Mouse (Mus musculus) kidney, embryonic 16.5 days (tissue): ENCODE results near the gene Ttl. TPM values are rescaled to one million over a fixed set of nuclear protein-coding genes. Genes with fewer than 3 reads are reported as not detected.

Source experiments
- ATAC-seq: fragments of 200-750 bp; cut with Nextera tagmentation; 2 replicates; pipeline ENCODE4 v1.8.0; 2017; ENCODE audit warnings: moderate TSS enrichment; ENCODE audit not compliant: low FRiP score, low TSS enrichment
- H3K27ac ChIP-seq: fragments of 300-500 bp; sonication (generic); 2 replicates; pipeline ENCODE4 v1.5.1; 2014; ENCODE audit warnings: low read length
- H3K27me3 ChIP-seq: fragments of 300-500 bp; sonication (generic); 2 replicates; pipeline ENCODE4 v1.6.1; 2014; ENCODE audit warnings: low read length, control low read depth, mixed read lengths; ENCODE audit not compliant: insufficient read depth
- H3K36me3 ChIP-seq: fragments of 300-500 bp; sonication (generic); 2 replicates; pipeline ENCODE4 v1.6.1; 2014; ENCODE audit warnings: low read length, control low read depth, mixed read lengths; ENCODE audit not compliant: insufficient read depth
- H3K4me1 ChIP-seq: fragments of 300-500 bp; sonication (generic); 2 replicates; pipeline ENCODE4 v1.6.1; 2014; ENCODE audit warnings: low read length, control low read depth, mixed read lengths; ENCODE audit not compliant: insufficient read depth
- H3K4me2 ChIP-seq: fragments of 300-500 bp; sonication (generic); replicated peaks from 2 replicates; pipeline ENCODE4 v1.6.1; 2014; ENCODE audit warnings: low read depth, low read length
- H3K4me3 ChIP-seq: fragments of 300-500 bp; sonication (generic); 2 replicates; pipeline ENCODE4 v1.5.1; 2014; ENCODE audit warnings: mild to moderate bottlenecking, low read length
- H3K9ac ChIP-seq: fragments of 300-500 bp; sonication (generic); replicated peaks from 2 replicates; pipeline ENCODE4 v1.6.1; 2014; ENCODE audit warnings: low read length
- H3K9me3 ChIP-seq: fragments of 300-500 bp; sonication (generic); 2 replicates; pipeline ENCODE4 v1.6.1; 2016; ENCODE audit warnings: low read length, control low read depth
- WGBS: fragments of 180-500 bp; shearing (Covaris S2); extraction: QIAGEN DNeasy Blood & Tissue Kit; methylation state at CpG from one replicate; pipeline ENCODE4 v1.1.7; 2014; 5-methylcytosine and 5-hydroxymethylcytosine counted together
- polyA plus RNA-seq: library from polyadenylated mRNA; unstranded; fragments of >200 nt; fragmentation: Nextera tagmentation; extraction: Ambion mirVana; gene quantifications from 2 replicates; pipeline ENCODE4 v1.2.1, GENCODE M21; 2015

Gene Ttl
- polyA plus RNA-seq, 1 experiment from 2014 or later = 13.4 TPM

DNA sequence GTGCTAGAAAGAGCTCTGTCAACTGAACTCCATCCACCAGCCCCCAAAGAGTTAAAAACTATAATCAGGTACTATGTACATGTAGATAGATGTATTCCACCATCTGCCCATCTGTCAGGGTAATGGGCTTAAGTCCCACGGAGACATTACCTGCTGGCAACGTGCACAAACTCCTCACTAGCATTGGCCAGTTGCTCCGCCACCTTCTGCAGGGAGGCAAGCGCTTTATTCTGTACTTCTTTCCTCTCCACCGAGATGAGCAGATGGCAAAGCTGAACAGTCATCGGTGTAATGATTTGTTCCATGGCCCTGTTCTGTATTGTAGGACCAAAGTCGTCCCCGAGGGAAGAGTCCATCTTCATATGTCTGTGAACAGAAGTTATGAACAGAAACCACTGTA lies 17.9 kb upstream of the Ttl start, which contains the start of gene Vinac1:
Gene Vinac1, minus strand, starts transcription at position 362 of the 400 bp plus-strand sequence.
- WGBS = 81% methylated on average over 8 of the region's 8 CpGs
- H3K4me2 ChIP-seq = no peak within 1 kb of the TSS
- H3K27ac ChIP-seq = 0 out of 2 replicates have a peak within 1 kb of the TSS, but pooled peaks have one; percentile 25
- no peaks in the 10 kb centered on the region for H3K27me3 ChIP-seq
- H3K9ac ChIP-seq = no peak within 1 kb of the TSS
- H3K4me3 ChIP-seq = no peak within 1 kb of the TSS
- peaks cover 7% of the 10 kb centered on the region for H3K4me1 ChIP-seq
- H3K9me3 ChIP-seq = no peaks in the 10 kb centered on the region
- no peaks in the 10 kb centered on the region for H3K36me3 ChIP-seq
- no peak for ATAC-seq

- H3K9ac ChIP-seq = no peak overlapping the region
- no peak overlapping the region for H3K4me3 ChIP-seq
- H3K27ac ChIP-seq = no peak overlapping the region
- no peak overlapping the region for H3K4me2 ChIP-seq
- ATAC-seq = peak; percentile 65; the same call in 1 of the 2 replicates
- H3K9me3 ChIP-seq = peaks cover 9% of the 10 kb centered on the region
- no peaks in the 10 kb centered on the region for H3K27me3 ChIP-seq
- H3K4me1 ChIP-seq = no peaks in the 10 kb centered on the region
- WGBS = 13% methylated on average over 4 of the region's 4 CpGs
- H3K36me3 ChIP-seq = no peaks in the 10 kb centered on the region
Measured at GRCm38 (mm10) chr2:129052451-129052983, 13.2 kb upstream of the Ttl start.

DNA sequence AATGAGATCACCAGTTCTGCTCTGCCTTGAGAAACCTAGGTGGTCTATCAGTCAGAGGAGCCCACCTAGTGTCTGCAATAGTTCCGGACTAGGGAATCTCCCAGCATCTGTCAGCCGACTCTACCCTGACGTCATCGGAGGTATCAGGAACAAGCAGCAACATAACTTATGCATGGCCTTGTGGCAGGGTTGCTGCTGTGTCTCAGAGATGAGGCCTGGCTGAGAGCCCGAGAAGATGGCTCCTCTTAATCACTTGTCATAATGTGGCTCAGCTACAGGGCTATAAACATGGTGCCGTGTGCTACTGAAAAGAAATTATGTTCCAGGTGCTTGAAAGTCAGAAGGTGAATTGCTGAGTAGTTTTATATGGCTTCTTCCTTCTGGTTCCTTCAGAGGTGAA lies 10.0 kb upstream of the Ttl start:
- no peak overlapping the region for H3K4me2 ChIP-seq
- no peak overlapping the region for H3K4me3 ChIP-seq
- no peaks in the 10 kb centered on the region for H3K36me3 ChIP-seq
- H3K9ac ChIP-seq = no peak overlapping the region
- ATAC-seq = no peak
- peaks cover 17% of the 10 kb centered on the region for H3K9me3 ChIP-seq
- no peaks in the 10 kb centered on the region for H3K4me1 ChIP-seq
- WGBS = 77% methylated on average over 6 of the region's 6 CpGs
- no peak overlapping the region for H3K27ac ChIP-seq
- H3K27me3 ChIP-seq = no peaks in the 10 kb centered on the region

- no peak overlapping the region for H3K4me2 ChIP-seq
- ATAC-seq = no peak
- H3K27me3 ChIP-seq = no peaks in the 10 kb centered on the region
- no peak overlapping the region for H3K9ac ChIP-seq
- H3K27ac ChIP-seq = no peak overlapping the region
- H3K4me3 ChIP-seq = no peak overlapping the region
- WGBS = 53% methylated on average over 9 of the region's 9 CpGs
- no peaks in the 10 kb centered on the region for H3K36me3 ChIP-seq
- H3K4me1 ChIP-seq = no peaks in the 10 kb centered on the region
- peaks cover 17% of the 10 kb centered on the region for H3K9me3 ChIP-seq
Measured at GRCm38 (mm10) chr2:129056597-129056996, 9.1 kb upstream of the Ttl start.

DNA sequence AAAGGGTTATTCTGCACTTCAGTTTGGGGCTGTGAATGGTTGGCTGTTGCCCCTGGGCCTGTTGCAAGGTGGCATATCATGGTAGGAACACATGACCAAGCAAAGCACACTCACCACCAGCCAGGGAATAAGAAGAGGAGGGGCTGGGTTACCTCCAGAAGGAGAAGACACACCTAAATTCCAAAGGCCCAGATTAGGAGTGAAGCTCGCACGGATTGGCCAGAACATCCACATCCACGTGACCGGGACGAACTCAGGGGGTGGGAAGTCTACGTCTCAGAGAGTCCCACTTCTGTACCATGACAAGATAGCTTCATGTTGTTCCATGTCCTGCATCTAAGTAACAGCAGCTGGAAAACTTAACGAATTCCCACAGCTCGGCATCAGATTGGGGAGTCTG lies 8.5 kb upstream of the Ttl start:
- H3K27me3 ChIP-seq = no peaks in the 10 kb centered on the region

DNA sequence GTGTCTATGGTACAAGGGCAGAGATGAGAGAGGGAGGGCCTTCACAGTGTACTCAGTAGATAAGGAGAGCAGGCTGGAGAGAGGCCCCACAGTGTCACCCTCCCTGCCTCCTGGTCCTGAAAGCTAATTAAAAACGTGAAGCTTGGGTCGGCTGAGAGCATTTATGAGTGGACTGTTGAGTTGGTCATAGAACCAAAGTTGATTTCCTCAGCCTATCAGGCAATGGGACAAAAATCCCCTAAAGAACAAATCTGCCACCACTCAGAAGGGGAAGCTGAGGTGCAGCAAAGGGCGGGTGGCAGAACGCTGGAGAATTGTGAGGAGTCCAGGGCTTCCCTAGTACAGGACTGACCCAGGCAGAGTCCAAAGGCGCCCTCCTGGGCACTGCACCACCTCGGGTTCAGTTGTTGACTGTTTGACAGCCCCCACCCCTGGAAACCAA lies 7.8 kb upstream of the Ttl start:
- H3K27ac ChIP-seq = no peak overlapping the region
- no peaks in the 10 kb centered on the region for H3K27me3 ChIP-seq
- no peak overlapping the region for H3K4me3 ChIP-seq
- no peak for ATAC-seq
- 89% methylated on average over 6 of the region's 6 CpGs for WGBS
- no peak overlapping the region for H3K4me2 ChIP-seq
- H3K36me3 ChIP-seq = no peaks in the 10 kb centered on the region
- peaks cover 17% of the 10 kb centered on the region for H3K9me3 ChIP-seq
- no peaks in the 10 kb centered on the region for H3K4me1 ChIP-seq
- H3K9ac ChIP-seq = no peak overlapping the region

More for the DNA sequence above, 8.5 kb upstream of the Ttl start:
- no peak for ATAC-seq
- Histone ChIP-seq H3K36me3 (no peaks in the 10 kb centered on the region), H3K4me3 (no peak overlapping the region), H3K4me2 (no peak overlapping the region), H3K9me3 (peaks cover 17% of the 10 kb centered on the region), H3K4me1 (no peaks in the 10 kb centered on the region), H3K9ac (no peak overlapping the region), H3K27ac (no peak overlapping the region)
- 95% methylated on average over 8 of the region's 8 CpGs for WGBS

DNA sequence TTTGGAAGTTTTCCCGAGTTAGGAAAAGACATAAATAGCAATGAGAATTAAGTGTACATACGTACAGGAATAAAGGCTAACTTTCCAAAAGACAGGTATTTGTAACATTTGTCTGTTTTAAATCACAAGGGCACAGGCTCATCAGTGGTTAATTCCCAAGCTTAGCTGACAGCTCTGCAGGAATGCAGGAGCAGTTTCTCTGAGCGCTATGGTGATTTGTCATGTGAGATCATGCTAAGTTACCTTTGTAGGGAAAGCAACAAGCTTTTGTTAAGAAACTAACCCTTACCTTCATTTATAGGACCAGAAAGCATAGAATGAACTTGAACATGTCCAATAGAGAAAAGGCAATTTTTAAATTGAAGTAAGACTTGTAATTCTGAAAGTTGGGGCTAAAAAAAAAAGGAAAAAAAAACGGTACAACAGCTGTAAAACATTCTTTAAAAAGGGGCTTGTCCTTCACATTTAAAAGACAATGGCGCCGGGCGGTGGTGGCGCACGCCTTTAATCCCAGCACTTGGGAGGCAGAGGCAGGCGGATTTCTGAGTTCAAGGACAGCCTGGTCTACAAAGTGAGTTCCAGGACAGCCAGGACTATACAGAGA lies 4.2 kb upstream of the Ttl start:
- Histone ChIP-seq H3K4me1 (no peaks in the 10 kb centered on the region; the same call in 1 of the 2 replicates), H3K9ac (no peak overlapping the region), H3K4me3 (no peak overlapping the region), H3K9me3 (peaks cover 13% of the 10 kb centered on the region), H3K27me3 (no peaks in the 10 kb centered on the region), H3K36me3 (no peaks in the 10 kb centered on the region), H3K27ac (no peak overlapping the region), H3K4me2 (no peak overlapping the region)
- WGBS = 81% methylated on average over 10 of the region's 10 CpGs
- no peak for ATAC-seq

GRCm38 (mm10) chr2:129066326-129066725 lies 584 bp downstream of the Ttl start:
- Histone ChIP-seq H3K27me3 (no peaks in the 10 kb centered on the region), H3K4me1 (peaks cover 12% of the 10 kb centered on the region), H3K36me3 (peaks cover 13% of the 10 kb centered on the region; the same call in 1 of the 2 replicates), H3K9me3 (no peaks in the 10 kb centered on the region), H3K27ac (peak overlapping the region; percentile 45), H3K4me3 (peak overlapping the region; percentile 66), H3K4me2 (peak overlapping the region; percentile 75), H3K9ac (peak overlapping the region; percentile 75)
- WGBS = 0% methylated on average over 20 of the region's 20 CpGs
- peak; percentile 85 for ATAC-seq

DNA sequence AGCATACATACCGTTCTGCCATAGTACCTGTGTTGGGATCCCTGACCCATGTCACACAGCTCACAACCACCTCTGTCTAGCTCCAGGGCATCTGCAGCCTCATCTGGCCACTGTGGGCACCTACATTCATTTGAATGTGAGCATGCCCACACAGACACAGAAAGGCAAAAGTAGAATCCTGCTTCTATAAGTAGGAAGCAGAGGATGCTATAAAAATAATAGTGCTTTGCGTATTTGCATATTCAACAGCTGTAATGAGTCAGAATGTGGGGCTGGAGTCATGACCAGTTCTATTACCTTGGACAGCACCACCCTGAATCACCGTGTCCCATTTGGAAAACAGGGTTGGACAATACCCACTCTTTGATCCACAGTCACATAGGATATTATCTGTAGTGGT lies 4.6 kb downstream of the Ttl start:
- peaks cover 12% of the 10 kb centered on the region for H3K4me1 ChIP-seq
- H3K27ac ChIP-seq = no peak overlapping the region
- no peaks in the 10 kb centered on the region for H3K9me3 ChIP-seq
- H3K9ac ChIP-seq = no peak overlapping the region
- no peaks in the 10 kb centered on the region for H3K27me3 ChIP-seq
- H3K4me2 ChIP-seq = no peak overlapping the region
- WGBS = 89% methylated on average over 3 of the region's 3 CpGs
- peaks cover 13% of the 10 kb centered on the region; the same call in 1 of the 2 replicates for H3K36me3 ChIP-seq
- no peak for ATAC-seq
- no peak overlapping the region for H3K4me3 ChIP-seq

DNA sequence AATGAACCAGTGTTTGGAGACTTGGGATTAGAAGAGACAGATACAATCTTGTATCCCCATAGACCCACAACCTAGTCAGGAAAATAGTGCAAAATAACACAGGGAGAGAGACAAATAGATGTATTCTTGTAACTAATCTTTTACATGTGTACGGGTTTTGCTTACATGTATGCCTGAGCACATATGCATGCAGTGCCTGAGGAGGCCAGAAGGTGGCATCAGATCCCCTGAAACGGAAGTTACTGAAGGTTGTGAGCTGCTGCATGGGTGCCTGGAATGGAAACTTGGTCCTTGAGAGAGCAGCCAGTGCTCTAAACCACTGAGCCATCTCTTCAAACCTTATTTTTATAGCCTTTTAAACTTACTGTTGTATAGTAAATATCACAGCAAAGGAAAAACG lies 12.6 kb downstream of the Ttl start:
- WGBS = 81% methylated on average over 3 of the region's 3 CpGs
- H3K36me3 ChIP-seq = peaks cover 36% of the 10 kb centered on the region

More for the DNA sequence above, 12.6 kb downstream of the Ttl start:
- Histone ChIP-seq H3K9me3 (no peaks in the 10 kb centered on the region), H3K4me2 (no peak overlapping the region), H3K9ac (no peak overlapping the region), H3K4me1 (no peaks in the 10 kb centered on the region), H3K27ac (no peak overlapping the region), H3K4me3 (no peak overlapping the region), H3K27me3 (no peaks in the 10 kb centered on the region)
- ATAC-seq = no peak
